Mouse (Mus musculus) intestine, embryonic 14.5 days (tissue): ENCODE results near the gene Thap3. TPM values are rescaled to one million over a fixed set of nuclear protein-coding genes. Genes with fewer than 3 reads are reported as not detected.

Experiments used
- ATAC-seq: fragments of 200-750 bp; cut with Nextera tagmentation; replicated peaks from 2 replicates; pipeline ENCODE4 v1.8.0; 2017; ENCODE audit warnings: low read depth, moderate number of reproducible peaks, moderate TSS enrichment, moderate library complexity; ENCODE audit not compliant: low FRiP score, low TSS enrichment
- DNase-seq: peaks from one replicate; pipeline ENCODE4 v3.0.0-alpha.2; 2018; ENCODE audit warnings: low spot score
- H3K27ac ChIP-seq: fragments of 300-500 bp; sonication (generic); 2 replicates; pipeline ENCODE4 v1.5.1; 2014; ENCODE audit warnings: low read depth, mild to moderate bottlenecking, control low read depth
- H3K27me3 ChIP-seq: fragments of 300-500 bp; sonication (generic); replicated peaks from 2 replicates; pipeline ENCODE4 v1.6.1; 2014; ENCODE audit warnings: low read length, control low read depth; ENCODE audit not compliant: control insufficient read depth, insufficient read depth
- H3K36me3 ChIP-seq: fragments of 300-500 bp; sonication (generic); 2 replicates; pipeline ENCODE4 v1.6.1; 2014; ENCODE audit warnings: low read length, control low read depth; ENCODE audit not compliant: control insufficient read depth, insufficient read depth
- H3K4me1 ChIP-seq: fragments of 300-500 bp; sonication (generic); replicated peaks from 2 replicates; pipeline ENCODE4 v1.6.1; 2014; ENCODE audit warnings: low read length, control low read depth, mixed read lengths; ENCODE audit not compliant: control insufficient read depth, insufficient read depth
- H3K4me2 ChIP-seq: fragments of 300-500 bp; sonication (generic); 2 replicates; pipeline ENCODE4 v1.6.1; 2014; ENCODE audit warnings: low read length
- H3K4me3 ChIP-seq: fragments of 300-500 bp; sonication (generic); 2 replicates; pipeline ENCODE4 v1.5.1; 2014; ENCODE audit warnings: low read depth, low read length, control low read depth, mixed read lengths
- H3K9ac ChIP-seq: fragments of 300-500 bp; sonication (generic); 2 replicates; pipeline ENCODE4 v1.6.1; 2014; ENCODE audit warnings: mild to moderate bottlenecking, low read length
- H3K9me3 ChIP-seq: fragments of 300-500 bp; sonication (generic); 2 replicates; pipeline ENCODE4 v1.6.1; 2016; ENCODE audit warnings: low read length, control low read depth; ENCODE audit not compliant: control insufficient read depth
- WGBS: fragments of 180-500 bp; shearing (Covaris S2); extraction: QIAGEN DNeasy Blood & Tissue Kit; methylation state at CpG from one replicate; pipeline ENCODE4 v1.1.7; 2014; 5-methylcytosine and 5-hydroxymethylcytosine counted together
- polyA plus RNA-seq: library from polyadenylated mRNA; unstranded; fragments of >200 nt; fragmentation: Nextera tagmentation; extraction: Ambion mirVana; gene quantifications from 2 replicates; pipeline ENCODE4 v1.2.1, GENCODE M21; 2014

Gene Thap3
- polyA plus RNA-seq, 1 experiment from 2014 or later = 29.8 TPM

GRCm38 (mm10) chr4:151983560-151983959 is 5.2 kb downstream of the Thap3 start:
- no peaks in the 10 kb centered on the region for H3K9me3 ChIP-seq

GRCm38 (mm10) chr4:151983043-151983442 is 5.8 kb downstream of the Thap3 start:
- Histone ChIP-seq H3K9me3 (no peaks in the 10 kb centered on the region), H3K27me3 (no peaks in the 10 kb centered on the region), H3K4me3 (no peak overlapping the region), H3K4me1 (peaks cover 10% of the 10 kb centered on the region), H3K27ac (no peak overlapping the region), H3K9ac (no peak overlapping the region), H3K4me2 (no peak overlapping the region), H3K36me3 (peaks cover 49% of the 10 kb centered on the region)
- ATAC-seq = no peak
- no peak for DNase-seq
- WGBS = 61% methylated on average over 17 of the region's 17 CpGs

More at GRCm38 (mm10) chr4:151983560-151983959, 5.2 kb downstream of the Thap3 start:
- ATAC-seq (no peak), DNase-seq (no peak)
- 38% methylated on average over 8 of the region's 9 CpGs for WGBS
- H3K9ac ChIP-seq = no peak overlapping the region
- peaks cover 12% of the 10 kb centered on the region for H3K4me1 ChIP-seq
- H3K4me2 ChIP-seq = no peak overlapping the region
- H3K36me3 ChIP-seq = peaks cover 46% of the 10 kb centered on the region
- H3K27me3 ChIP-seq = no peaks in the 10 kb centered on the region
- no peak overlapping the region for H3K4me3 ChIP-seq
- H3K27ac ChIP-seq = no peak overlapping the region

- WGBS = 17% methylated on average over 5 of the region's 5 CpGs
- peak; percentile 67 for ATAC-seq
- peaks cover 59% of the 10 kb centered on the region for H3K36me3 ChIP-seq
These were observed 7.4 kb downstream of the Thap3 start for GRCm38 (mm10) chr4:151981363-151981762.

DNA sequence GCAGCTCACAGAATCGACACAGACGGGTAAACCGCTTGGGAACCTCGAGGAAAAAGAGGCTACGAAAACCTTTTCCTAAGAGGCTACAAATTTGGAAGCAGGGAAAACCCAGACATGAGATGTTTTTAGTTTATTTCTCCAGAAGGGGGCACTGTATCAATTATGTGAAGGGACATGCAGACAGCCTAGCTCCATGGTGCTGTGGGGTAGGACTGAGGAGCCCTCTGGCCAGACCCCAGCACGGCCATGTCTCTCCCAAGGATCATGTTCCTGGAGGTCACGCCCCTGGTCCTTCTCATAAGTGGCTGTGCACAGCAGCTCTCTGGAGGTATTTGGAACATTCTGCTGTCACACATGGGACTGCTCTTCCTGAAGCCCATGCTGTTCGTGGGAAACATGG is 8.1 kb downstream of the Thap3 start:
- no peak for DNase-seq

More at GRCm38 (mm10) chr4:151981363-151981762, 7.4 kb downstream of the Thap3 start:
- no peaks in the 10 kb centered on the region for H3K27me3 ChIP-seq
- H3K9ac ChIP-seq = no peak overlapping the region
- H3K4me1 ChIP-seq = no peaks in the 10 kb centered on the region
- H3K4me2 ChIP-seq = no peak overlapping the region
- H3K4me3 ChIP-seq = no peak overlapping the region
- H3K9me3 ChIP-seq = no peaks in the 10 kb centered on the region
- DNase-seq = peak; percentile 91
- no peak overlapping the region for H3K27ac ChIP-seq

GRCm38 (mm10) chr4:151977748-151978147 is 11.0 kb downstream of the Thap3 start:
- DNase-seq (peak; percentile 98), ATAC-seq (no peak)
- H3K36me3 ChIP-seq = peaks cover 78% of the 10 kb centered on the region
- 48% methylated on average over 10 of the region's 10 CpGs for WGBS
- no peak overlapping the region for H3K9ac ChIP-seq
- H3K4me1 ChIP-seq = no peaks in the 10 kb centered on the region
- no peaks in the 10 kb centered on the region for H3K27me3 ChIP-seq
- H3K9me3 ChIP-seq = 0 out of 2 replicates have a peak, but pooled peaks cover 3% of the 10 kb centered on the region
- H3K4me2 ChIP-seq = no peak overlapping the region
- H3K4me3 ChIP-seq = no peak overlapping the region
- no peak overlapping the region for H3K27ac ChIP-seq

More for the DNA sequence above, 8.1 kb downstream of the Thap3 start:
- WGBS = 80% methylated on average over 8 of the region's 8 CpGs
- Histone ChIP-seq H3K9ac (no peak overlapping the region), H3K4me3 (no peak overlapping the region), H3K4me2 (no peak overlapping the region), H3K4me1 (no peaks in the 10 kb centered on the region), H3K27ac (no peak overlapping the region), H3K27me3 (no peaks in the 10 kb centered on the region), H3K36me3 (peaks cover 60% of the 10 kb centered on the region), H3K9me3 (no peaks in the 10 kb centered on the region)
- ATAC-seq = no peak

DNA sequence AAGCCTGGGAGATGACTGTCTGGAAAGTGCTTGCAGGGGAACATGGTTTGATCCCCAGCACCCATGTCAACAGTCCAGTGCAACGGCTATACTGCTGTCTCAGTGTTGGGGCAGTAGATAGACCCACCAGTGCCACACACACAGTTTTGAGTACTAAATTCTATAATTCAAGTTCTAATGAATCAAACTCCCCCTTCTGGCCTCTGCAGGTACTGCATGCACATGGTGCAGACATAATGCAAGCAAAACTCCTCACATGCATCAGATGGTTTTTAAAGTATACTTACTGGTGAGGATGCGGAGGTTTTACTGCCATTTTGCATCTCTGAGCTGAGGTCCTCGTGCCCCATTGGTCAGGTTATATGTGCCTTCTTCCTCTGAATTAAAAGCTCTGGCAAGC is 13.4 kb downstream of the Thap3 start:
- Histone ChIP-seq H3K4me1 (no peaks in the 10 kb centered on the region), H3K36me3 (peaks cover 73% of the 10 kb centered on the region), H3K9ac (no peak overlapping the region), H3K27ac (no peak overlapping the region), H3K4me2 (no peak overlapping the region), H3K4me3 (no peak overlapping the region), H3K9me3 (0 out of 2 replicates have a peak, but pooled peaks cover 3% of the 10 kb centered on the region), H3K27me3 (no peaks in the 10 kb centered on the region)
- DNase-seq (peak; percentile 72), ATAC-seq (no peak)
- WGBS = 89% methylated on average over 3 of the region's 3 CpGs

- Histone ChIP-seq H3K4me2 (no peak overlapping the region), H3K4me3 (no peak overlapping the region; the same call in 1 of the 2 replicates), H3K4me1 (no peaks in the 10 kb centered on the region), H3K9me3 (0 out of 2 replicates have a peak, but pooled peaks cover 3% of the 10 kb centered on the region), H3K9ac (no peak overlapping the region), H3K27ac (no peak overlapping the region), H3K27me3 (no peaks in the 10 kb centered on the region), H3K36me3 (peaks cover 71% of the 10 kb centered on the region)
- DNase-seq (no peak), ATAC-seq (no peak)
- 71% methylated on average over 10 of the region's 10 CpGs for WGBS
These were observed 16.4 kb downstream of the Thap3 start for GRCm38 (mm10) chr4:151972221-151972967.

DNA sequence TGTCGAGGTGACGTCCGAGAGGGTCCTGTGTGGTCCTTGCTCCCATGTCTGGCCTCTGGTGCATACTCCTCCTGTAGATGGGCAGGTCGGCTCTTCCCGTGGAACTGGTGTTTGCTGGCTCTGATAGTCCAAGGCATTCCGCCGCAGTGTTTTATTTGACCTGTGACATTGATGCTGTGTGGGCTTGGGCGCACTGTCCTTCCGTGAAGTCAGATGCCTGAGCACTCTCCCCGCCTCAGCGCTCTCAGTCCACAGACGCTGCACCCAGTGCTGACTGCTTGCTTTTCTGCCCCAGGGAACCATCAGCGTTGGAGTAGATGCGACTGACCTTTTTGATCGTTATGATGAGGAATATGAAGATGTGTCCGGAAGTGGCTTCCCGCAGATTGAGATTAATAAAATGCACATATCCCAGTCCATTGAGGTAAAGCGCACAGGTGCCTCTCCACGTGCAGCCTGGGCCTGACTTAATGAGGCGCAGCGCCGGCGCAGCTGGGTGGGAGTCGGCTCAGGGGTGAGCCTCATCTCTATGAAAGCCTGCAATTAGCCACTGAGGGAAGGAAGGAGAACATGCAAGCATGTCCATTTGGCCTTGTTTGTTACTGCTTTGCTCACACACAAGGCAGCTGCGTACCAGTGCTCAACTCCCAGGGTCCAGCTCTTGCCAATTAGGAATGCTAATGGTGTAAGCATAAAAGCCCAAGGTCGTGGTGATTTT is 20.4 kb downstream of the Thap3 start:
- no peak overlapping the region for H3K27ac ChIP-seq
- H3K36me3 ChIP-seq = peaks cover 58% of the 10 kb centered on the region
- H3K4me2 ChIP-seq = no peak overlapping the region
- no peak overlapping the region for H3K4me3 ChIP-seq
- no peak overlapping the region for H3K9ac ChIP-seq
- WGBS = 92% methylated on average over 26 of the region's 26 CpGs
- no peaks in the 10 kb centered on the region for H3K27me3 ChIP-seq
- H3K9me3 ChIP-seq = no peaks in the 10 kb centered on the region
- no peak for DNase-seq
- H3K4me1 ChIP-seq = no peaks in the 10 kb centered on the region
- ATAC-seq = no peak
